Mouse (Mus musculus) hindbrain, postnatal 0 days (tissue): Measurements from ENCODE around the gene Ddn. TPM values are rescaled to one million over a fixed set of nuclear protein-coding genes. Genes with fewer than 3 reads are reported as not detected.

Experiments
- ATAC-seq: fragments of 200-750 bp; cut with Nextera tagmentation; 2 replicates; pipeline ENCODE4 v1.8.0; 2017; ENCODE audit warnings: mild to moderate bottlenecking, moderate TSS enrichment, moderate library complexity
- DNase-seq: peaks from one replicate; pipeline ENCODE4 v3.0.0-alpha.2; 2015; ENCODE audit warnings: low spot score
- H3K27ac ChIP-seq: fragments of 300-500 bp; sonication (generic); 2 replicates; pipeline ENCODE4 v1.5.1; 2014; ENCODE audit warnings: mild to moderate bottlenecking
- H3K27me3 ChIP-seq: fragments of 300-500 bp; sonication (generic); 2 replicates; pipeline ENCODE4 v1.6.1; 2014; ENCODE audit warnings: low read length, mixed read lengths; ENCODE audit not compliant: insufficient read depth
- H3K36me3 ChIP-seq: fragments of 300-500 bp; sonication (generic); 2 replicates; pipeline ENCODE4 v1.6.1; 2014; ENCODE audit warnings: low read length, mixed read lengths; ENCODE audit not compliant: insufficient read depth
- H3K4me1 ChIP-seq: fragments of 300-500 bp; sonication (generic); 2 replicates; pipeline ENCODE4 v1.6.1; 2014; ENCODE audit warnings: antibody characterized with exemption, low read length, mixed read lengths; ENCODE audit not compliant: insufficient read depth
- H3K4me2 ChIP-seq: fragments of 300-500 bp; sonication (generic); 2 replicates; pipeline ENCODE4 v1.6.1; 2014; ENCODE audit warnings: low read depth, mild to moderate bottlenecking, low read length, moderate library complexity, mixed read lengths
- H3K4me3 ChIP-seq: fragments of 300-500 bp; sonication (generic); 2 replicates; pipeline ENCODE4 v1.5.1; 2014; ENCODE audit warnings: low read length
- H3K9ac ChIP-seq: fragments of 300-500 bp; sonication (generic); replicated peaks from 2 replicates; pipeline ENCODE4 v1.6.1; 2014; ENCODE audit warnings: mild to moderate bottlenecking, low read length, moderate library complexity, mixed read lengths
- H3K9me3 ChIP-seq: fragments of 300-500 bp; sonication (generic); 2 replicates; pipeline ENCODE4 v1.6.1; 2016; ENCODE audit warnings: low read length, mixed read lengths
- CTCF ChIP-seq: IDR thresholded peaks from 2 replicates; pipeline ENCODE4 v1.5.1; 2016; ENCODE audit warnings: antibody characterized with exemption, control low read depth, low read depth
- WGBS: fragments of 180-500 bp; shearing (Covaris S2); extraction: QIAGEN DNeasy Blood & Tissue Kit; methylation state at CpG from one replicate; pipeline ENCODE4 v1.1.7; 2014; 5-methylcytosine and 5-hydroxymethylcytosine counted together
- polyA plus RNA-seq: library from polyadenylated mRNA; unstranded; fragments of >200 nt; fragmentation: Nextera tagmentation; extraction: Ambion mirVana; gene quantifications from 2 replicates; pipeline ENCODE4 v1.2.1, GENCODE M21; 2015
- total RNA-seq: library from RNA; depleted of rRNA; stranded (reverse); fragments of >200 nt; gene quantifications from 2 replicates; pipeline ENCODE4 v1.2.3, GENCODE M21; 2014

The Ddn gene
- total and polyA plus RNA-seq, 2 experiments from 2014 or later = 0.45 to 6.5 TPM

GRCm38 (mm10) chr15:98791771-98792170 is 17.5 kb downstream of the Ddn start:
- Histone ChIP-seq H3K9ac (no peak overlapping the region), H3K9me3 (no peaks in the 10 kb centered on the region), H3K4me2 (no peak overlapping the region), H3K27ac (no peak overlapping the region), H3K36me3 (no peaks in the 10 kb centered on the region), H3K27me3 (peaks cover 83% of the 10 kb centered on the region), H3K4me1 (0 out of 2 replicates have a peak, but pooled peaks cover 7% of the 10 kb centered on the region), H3K4me3 (peak overlapping the region; percentile 32; the same call in 1 of the 2 replicates)
- WGBS = 1% methylated on average over 23 of the region's 23 CpGs
- DNase-seq (no peak), ATAC-seq (no peak)
- TF ChIP-seq CTCF = no peak

DNA sequence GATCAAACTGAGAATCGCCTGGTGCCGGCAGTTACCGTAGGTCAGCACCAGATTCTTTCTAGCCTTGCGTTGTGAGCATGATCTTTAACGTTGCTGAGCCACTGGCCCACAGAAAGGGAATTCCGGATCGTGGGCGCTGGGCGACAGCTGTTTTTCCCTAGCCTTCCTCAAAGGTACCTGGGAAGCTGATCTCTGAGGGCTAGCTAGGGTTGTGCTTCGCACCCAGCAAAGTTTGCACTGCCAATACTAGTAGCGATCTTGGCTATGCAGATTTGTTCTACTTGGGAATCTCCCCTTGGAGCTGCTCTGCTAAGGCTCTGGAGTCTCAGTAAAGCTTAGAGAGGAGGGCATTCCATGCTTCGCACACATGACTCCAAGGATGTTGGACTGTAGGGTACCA is 18.1 kb downstream of the Ddn start:
- ATAC-seq = no peak
- H3K36me3 ChIP-seq = no peaks in the 10 kb centered on the region
- no peak overlapping the region for H3K9ac ChIP-seq
- peak overlapping the region; percentile 16; the same call in 1 of the 2 replicates for H3K4me2 ChIP-seq
- 0 out of 2 replicates have a peak, but pooled peaks cover 7% of the 10 kb centered on the region for H3K4me1 ChIP-seq
- no peak for DNase-seq
- TF ChIP-seq CTCF = no peak
- H3K27ac ChIP-seq = no peak overlapping the region
- no peaks in the 10 kb centered on the region for H3K9me3 ChIP-seq
- 1% methylated on average over 12 of the region's 12 CpGs for WGBS
- peaks cover 77% of the 10 kb centered on the region for H3K27me3 ChIP-seq
- H3K4me3 ChIP-seq = peak overlapping the region; percentile 18; the same call in 1 of the 2 replicates

DNA sequence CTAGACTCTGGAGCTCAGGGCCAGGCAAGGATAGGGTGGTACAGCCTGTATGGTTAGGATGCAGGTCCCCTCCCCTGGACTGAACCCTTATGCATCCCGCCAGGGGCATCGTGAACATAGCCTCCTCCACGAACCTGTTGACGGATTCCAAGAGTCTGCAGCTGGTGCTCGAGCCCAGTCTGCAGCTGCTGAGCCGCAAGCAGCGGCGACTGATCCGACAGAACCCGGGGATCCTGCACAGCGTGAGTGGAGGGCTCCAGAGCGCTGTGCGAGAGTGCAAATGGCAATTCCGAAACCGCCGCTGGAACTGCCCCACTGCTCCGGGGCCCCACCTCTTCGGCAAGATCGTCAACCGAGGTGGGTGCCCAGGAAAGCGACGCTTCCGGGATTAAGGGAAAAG is 18.5 kb downstream of the Ddn start:
- H3K4me1 ChIP-seq = 0 out of 2 replicates have a peak, but pooled peaks cover 7% of the 10 kb centered on the region
- TF ChIP-seq CTCF = no peak
- no peak for ATAC-seq
- H3K27ac ChIP-seq = no peak overlapping the region
- H3K9me3 ChIP-seq = no peaks in the 10 kb centered on the region
- H3K4me3 ChIP-seq = peak overlapping the region; percentile 18; the same call in 1 of the 2 replicates
- H3K36me3 ChIP-seq = no peaks in the 10 kb centered on the region
- peaks cover 73% of the 10 kb centered on the region for H3K27me3 ChIP-seq
- WGBS = under 1% methylated on average over 23 of the region's 23 CpGs
- no peak for DNase-seq
- peak overlapping the region; percentile 16; the same call in 1 of the 2 replicates for H3K4me2 ChIP-seq
- H3K9ac ChIP-seq = no peak overlapping the region

DNA sequence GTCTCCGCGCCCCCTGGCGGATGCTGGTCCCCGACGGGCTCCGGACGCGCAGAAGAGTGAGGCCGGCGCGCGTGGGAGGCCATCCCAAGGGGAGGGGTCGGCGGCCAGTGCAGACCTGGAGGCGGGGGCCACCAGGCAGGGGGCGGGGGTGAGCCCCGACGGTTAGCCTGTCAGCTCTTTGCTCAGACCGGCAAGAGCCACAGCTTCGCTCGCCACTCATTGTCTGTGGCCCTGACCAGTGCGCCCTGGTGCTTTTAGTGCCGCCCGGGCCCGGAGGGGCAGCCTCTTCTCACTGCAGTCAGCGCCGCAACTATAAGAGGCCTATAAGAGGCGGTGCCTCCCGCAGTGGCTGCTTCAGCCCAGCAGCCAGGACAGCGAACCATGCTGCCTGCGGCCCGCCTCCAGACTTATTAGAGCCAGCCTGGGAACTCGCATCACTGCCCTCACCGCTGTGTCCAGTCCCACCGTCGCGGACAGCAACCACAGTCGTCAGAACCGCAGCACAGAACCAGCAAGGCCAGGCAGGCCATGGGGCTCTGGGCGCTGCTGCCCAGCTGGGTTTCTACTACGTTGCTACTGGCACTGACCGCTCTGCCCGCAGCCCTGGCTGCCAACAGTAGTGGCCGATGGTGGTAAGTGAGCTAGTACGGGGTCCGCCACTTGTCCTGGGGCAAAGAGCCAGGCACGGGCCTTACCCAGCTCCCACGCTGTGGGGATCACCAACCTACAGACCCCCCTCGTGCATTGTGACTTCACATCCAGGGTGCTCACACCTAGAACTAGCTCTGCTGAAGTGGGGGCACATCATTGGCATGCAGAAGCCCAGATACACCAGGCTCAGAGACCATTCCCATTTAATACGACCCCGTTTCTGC is 19.4 kb downstream of the Ddn start, which contains the start of gene Wnt1:
Gene Wnt1, plus strand, starts transcription at position 197 of the 875 bp plus-strand sequence.
- 1% methylated on average over 42 of the region's 51 CpGs for WGBS
- 0 out of 2 replicates have a peak, but pooled peaks cover 7% of the 10 kb centered on the region for H3K4me1 ChIP-seq
- no peak for ATAC-seq
- peak; percentile 64; the same call in 1 of the 2 replicates for TF ChIP-seq CTCF
- no peaks in the 10 kb centered on the region for H3K36me3 ChIP-seq
- DNase-seq = peak; percentile 35
- H3K4me3 ChIP-seq = peak within 1 kb of the TSS; percentile 18
- peaks cover 65% of the 10 kb centered on the region for H3K27me3 ChIP-seq
- H3K9ac ChIP-seq = no peak within 1 kb of the TSS
- peak within 1 kb of the TSS; percentile 16; the same call in 1 of the 2 replicates for H3K4me2 ChIP-seq
- H3K27ac ChIP-seq = no peak within 1 kb of the TSS
- no peaks in the 10 kb centered on the region for H3K9me3 ChIP-seq

DNA sequence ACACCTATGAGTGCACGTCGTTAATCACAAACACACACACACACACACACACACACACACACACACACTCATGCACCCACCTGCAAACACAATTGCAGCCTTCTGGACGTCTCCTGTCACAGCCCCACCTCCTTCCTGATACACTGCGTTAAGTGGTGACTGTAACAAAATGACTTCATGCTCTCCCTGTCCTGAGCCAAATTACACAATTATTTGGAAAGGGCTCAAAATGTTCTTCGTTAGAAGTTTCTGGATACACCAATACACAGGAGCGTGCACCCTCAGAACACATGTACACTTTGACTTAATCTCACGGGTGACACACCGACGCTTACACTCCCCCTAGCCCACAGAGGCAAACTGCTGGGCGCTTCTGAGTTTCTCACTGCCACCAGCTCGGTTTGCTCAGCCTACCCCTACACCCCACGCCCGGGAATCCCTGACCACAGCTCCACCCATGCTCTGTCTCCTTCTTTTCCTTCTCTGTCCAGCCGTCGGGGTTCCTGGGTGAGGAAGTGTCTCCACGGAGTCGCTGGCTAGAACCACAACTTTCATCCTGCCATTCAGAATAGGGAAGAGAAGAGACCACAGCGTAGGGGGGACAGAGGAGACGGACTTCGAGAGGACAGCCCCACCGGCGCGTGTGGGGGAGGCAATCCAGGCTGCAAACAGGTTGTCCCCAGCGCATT is 20.2 kb downstream of the Ddn start:
- 10% methylated on average over 24 of the region's 24 CpGs for WGBS
- peaks cover 58% of the 10 kb centered on the region for H3K27me3 ChIP-seq
- H3K9ac ChIP-seq = no peak overlapping the region
- DNase-seq = no peak
- H3K36me3 ChIP-seq = no peaks in the 10 kb centered on the region
- peak overlapping the region; percentile 3; the same call in 1 of the 2 replicates for H3K4me3 ChIP-seq
- TF ChIP-seq CTCF = no peak; the same call in 1 of the 2 replicates
- no peaks in the 10 kb centered on the region for H3K9me3 ChIP-seq
- 0 out of 2 replicates have a peak, but pooled peaks cover 7% of the 10 kb centered on the region for H3K4me1 ChIP-seq
- no peak overlapping the region for H3K4me2 ChIP-seq
- no peak for ATAC-seq
- no peak overlapping the region for H3K27ac ChIP-seq

DNA sequence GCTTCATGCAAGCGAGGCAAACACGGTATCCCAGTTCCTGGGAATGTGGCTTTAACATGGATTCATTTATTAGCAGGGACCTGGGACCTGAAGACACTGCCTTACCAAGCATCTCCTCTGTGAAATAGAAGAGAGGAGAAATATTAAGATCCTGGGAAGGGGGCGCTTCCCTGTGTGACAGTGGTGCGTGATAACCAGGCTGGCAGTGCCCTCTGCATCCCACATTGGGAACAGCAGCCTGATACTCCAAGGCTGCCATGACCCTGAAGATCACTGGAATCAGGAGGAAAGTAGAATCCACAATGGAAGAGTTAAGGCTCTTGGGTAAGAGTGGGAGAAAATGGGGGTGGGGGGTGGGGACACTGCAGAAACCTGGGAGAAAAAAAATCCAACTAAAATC is 21.4 kb downstream of the Ddn start:
- H3K27me3 ChIP-seq = peaks cover 48% of the 10 kb centered on the region
- no peaks in the 10 kb centered on the region for H3K9me3 ChIP-seq
- TF ChIP-seq CTCF = peak; percentile 84
- no peak overlapping the region for H3K4me3 ChIP-seq
- H3K36me3 ChIP-seq = no peaks in the 10 kb centered on the region
- DNase-seq = peak; percentile 79
- 32% methylated on average over 4 of the region's 4 CpGs for WGBS
- ATAC-seq = peak; percentile 55
- no peak overlapping the region for H3K4me2 ChIP-seq
- 0 out of 2 replicates have a peak, but pooled peaks cover 7% of the 10 kb centered on the region for H3K4me1 ChIP-seq
- no peak overlapping the region for H3K27ac ChIP-seq
- H3K9ac ChIP-seq = no peak overlapping the region
